Mouse (Mus musculus) fibroblast of lung, adult 2 months (primary cell): ENCODE data around the gene Ddx42.
"Not testable (repeated sequence)": the region's sequence is repeated elsewhere in the genome, so short reads cannot be mapped to it uniquely, and the experiment has no call there.

Experiments
- DNase-seq: peaks from one replicate; pipeline ENCODE4 v3.0.0-alpha.2; 2011; ENCODE audit warnings: low read depth

Gene Ddx42

DNA sequence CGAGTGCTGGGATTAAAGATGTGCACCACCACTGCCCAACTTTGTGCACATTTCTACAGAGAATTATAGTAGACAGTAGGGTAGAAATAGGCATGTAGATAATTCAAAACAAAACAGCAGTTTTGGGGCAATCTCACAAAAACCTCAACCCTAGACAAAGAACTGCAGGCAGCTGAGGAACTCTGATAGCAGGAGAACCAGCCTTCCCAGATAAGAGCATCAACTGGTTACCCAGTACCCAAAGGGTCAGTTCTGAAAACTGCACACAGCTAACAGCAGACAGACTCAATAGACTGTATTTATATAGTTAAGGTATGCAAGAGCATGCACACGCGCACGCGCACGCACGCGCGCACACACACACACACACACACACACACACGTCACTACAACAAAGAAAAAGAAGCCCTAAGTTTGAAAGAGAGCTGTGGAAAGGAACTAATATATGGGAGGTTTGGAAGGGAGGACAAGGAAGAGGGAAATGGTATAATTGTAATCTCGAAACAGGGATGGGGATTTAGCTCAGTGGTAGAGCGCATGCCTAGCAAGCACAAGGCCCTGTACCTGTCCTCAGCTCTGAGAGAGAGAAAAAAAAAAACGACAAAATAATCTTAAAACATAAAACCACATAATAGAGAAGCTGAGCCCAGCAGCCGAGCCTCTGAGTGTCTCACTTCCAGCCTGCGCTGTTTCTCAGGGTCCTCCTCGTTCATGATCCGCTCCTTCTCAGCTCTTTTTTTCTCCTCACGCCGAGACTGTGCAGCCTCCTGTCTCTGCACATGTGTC lies 15.2 kb upstream of the Ddx42 start:
- no peak for DNase-seq

DNA sequence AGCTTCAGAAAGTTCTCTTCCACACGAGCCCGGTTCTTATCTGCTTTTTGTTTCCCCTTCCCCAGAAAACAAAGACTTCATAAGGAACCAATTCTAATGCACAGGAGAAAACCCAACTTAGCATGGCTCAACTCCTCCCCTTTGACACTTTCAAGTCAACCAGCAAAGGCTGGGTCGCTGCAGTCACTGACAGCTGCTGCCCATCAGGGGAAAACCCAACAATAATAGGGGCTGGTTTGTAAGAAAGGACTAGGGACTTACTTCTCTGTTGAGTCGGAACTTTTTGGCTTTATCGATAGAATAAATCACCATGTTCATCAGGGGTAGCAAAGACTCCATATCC lies 14.6 kb upstream of the Ddx42 start, which contains the start of gene Strada:
Gene Strada (minus strand): TSS at position 46 of the 343 bp plus-strand sequence.
- DNase-seq: no peak

DNA sequence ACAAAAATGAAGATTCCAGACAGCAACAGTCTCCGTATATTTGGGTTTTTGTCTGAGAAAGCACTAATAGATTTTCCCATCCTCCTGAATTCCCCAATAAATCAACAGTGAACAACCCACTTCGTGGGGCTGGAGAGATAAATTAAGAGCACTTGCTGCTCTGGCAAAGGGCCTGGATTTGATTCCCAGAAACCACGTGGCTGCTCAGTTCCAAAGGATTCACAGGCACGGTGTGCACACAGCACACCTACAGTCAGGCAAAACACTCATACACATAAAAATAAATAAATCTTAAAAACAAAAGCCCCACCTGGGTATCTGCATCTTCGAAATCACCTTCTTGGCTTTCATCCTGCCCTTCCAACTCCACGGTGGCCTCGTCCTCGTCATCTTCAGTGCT lies 4.0 kb upstream of the Ddx42 start:
- DNase-seq: no peak

DNA sequence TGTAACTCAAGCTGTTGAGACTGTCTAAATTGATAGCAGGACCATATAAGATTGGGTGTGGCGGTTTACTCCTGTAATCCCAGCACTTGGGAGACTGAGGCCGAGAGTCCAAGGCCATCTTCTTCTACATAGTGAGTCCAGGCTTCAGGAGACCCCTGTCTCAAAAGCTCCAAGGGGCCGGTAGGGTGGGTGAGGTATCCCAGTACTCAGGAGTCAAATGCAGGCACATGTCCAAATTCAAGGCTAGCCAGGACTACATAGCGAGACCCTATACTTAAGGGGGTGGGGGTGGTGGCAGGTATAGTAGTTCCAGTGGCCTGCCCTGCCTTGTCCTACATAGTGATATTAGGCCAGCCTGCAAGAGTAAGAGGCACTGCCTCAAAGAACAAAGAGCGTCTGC lies 1.9 kb upstream of the Ddx42 start:
- no peak for DNase-seq

DNA sequence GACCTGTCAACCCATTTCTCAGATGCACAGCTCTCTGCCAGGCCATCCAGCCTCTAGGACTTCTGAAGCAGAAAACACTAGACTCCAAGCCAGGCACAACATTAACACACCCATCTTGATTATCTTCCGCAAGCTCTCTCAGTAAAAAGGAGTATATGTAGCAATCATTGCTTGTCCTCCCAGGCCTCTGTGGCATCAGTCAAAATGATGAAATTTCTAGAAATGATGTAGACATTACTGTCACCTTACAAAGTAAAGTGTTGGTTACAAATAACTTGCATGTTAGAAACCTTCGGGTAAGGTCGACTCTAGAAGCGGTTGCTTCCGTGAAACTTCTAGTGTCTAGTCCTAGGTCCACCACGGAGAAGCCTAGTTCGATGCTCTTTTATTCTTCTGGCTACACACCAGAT lies 1.3 kb upstream of the Ddx42 start:
- no peak for DNase-seq

DNA sequence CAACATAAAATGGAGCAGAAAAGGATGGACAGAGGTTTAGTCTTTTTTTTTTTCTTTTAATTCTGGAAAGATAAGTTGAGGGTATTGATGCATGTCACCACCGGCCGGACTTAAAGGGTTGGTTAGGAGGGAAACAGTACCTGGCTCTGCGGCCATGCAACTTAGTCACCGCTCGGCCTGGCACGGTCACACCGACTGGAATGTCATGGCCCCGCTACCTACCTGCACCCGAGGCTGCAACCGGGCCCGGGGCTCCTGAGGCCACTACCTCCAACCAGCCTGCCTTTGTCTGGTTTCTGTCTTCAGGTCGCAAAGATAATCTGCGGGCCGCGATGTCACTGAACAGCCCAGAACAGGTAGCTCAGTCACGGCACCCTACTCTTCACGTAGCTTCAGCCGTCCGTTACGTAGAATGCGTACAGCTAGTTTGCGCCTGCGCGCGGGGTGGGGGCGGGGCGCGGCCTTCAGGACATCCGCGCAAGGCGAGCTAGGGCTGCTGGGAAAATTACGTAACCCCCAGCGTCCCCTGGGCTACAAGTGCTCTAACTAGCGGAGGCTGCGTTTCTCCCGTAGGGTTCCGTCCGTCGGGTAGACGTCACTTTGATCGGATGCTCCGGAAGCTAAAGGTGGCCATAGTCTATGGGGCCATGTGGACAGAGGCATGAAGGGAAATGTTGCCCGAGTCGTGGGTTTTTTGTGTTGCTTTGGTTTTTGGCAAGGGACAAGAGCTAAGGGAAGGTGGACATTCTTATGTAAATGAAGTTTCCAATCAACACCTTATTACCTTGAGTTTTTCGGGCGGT lies 598 bp upstream of the Ddx42 start, which contains the start of gene Ccdc47:
Gene Ccdc47 (minus strand): TSS at position 418 of the 803 bp plus-strand sequence.
- peak; percentile 97 for DNase-seq

DNA sequence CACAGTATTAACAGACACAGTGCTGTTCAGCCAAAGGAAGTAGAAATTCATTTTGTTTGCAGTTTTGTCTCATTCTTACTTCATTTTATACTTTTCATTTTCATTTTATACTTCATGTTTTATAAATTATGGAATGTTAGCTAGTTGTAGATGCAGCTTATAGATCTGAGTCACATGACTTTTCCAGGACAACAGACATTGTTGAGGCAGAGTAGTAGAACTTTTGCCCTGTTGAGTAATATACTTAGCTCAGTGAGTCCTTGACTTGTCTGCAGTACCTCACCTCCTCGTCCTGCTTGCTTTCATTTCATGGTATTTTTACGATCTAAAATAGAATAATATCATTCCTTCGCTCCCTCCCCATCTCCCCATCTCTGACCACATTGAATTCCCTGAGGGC lies 3.9 kb downstream of the Ddx42 start:
- no peak for DNase-seq

DNA sequence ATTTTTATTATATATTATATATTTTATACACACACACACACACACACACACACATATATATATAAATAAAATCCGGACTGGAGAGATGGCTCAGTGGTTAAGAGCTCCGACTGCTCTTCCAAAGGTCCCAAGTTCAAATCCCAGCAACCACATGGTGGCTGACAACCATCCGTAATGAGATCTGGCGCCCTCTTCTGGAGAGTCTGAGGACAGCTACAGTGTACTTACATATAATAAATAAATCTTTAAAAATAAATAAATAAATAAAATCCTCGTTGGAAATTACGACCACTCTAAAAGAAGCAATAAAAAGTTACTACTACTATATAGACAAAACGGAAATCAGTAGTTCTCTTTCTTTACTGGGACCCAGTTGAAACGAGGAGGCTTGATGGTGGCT lies 17.3 kb downstream of the Ddx42 start:
- DNase-seq: not testable (repeated sequence)

DNA sequence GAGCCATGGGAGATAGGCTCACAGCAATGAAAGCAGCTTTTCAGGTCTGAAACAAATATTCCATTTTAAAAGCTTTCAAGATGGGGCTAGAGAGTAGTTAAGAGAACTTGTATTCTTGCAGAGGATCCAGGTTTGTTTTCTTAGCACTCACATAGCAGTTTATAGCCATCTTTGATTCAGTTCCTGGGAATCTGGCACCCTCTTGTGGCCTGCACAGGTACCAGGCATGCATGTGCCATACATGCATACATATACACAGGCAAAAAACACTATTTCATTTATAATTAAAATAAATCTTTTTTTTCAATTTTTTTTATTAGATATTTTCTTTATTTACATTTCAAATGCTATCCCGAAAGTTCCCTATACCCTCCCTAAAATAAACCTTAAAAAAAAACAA lies 30.1 kb downstream of the Ddx42 start:
- no peak for DNase-seq

DNA sequence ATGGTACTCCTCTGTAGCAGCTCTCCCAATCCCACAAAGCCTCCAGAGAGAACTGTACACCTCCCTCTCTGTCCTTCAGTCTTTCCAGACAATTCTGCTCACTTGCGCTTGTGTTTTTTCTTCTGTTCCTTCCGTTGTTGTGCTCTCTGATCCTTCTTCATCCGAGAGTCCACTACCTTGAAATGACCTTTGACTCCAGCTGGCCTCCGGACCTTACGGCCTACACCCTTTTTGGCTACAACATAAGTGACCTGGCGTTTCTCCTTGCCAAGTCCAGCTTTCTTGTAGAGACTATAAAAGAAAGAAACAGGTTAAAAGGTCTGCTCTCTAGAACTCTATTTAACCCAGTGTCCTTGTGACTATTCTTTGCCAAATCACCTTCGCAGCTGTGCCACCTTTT lies 32.6 kb downstream of the Ddx42 start:
- DNase-seq: no peak

DNA sequence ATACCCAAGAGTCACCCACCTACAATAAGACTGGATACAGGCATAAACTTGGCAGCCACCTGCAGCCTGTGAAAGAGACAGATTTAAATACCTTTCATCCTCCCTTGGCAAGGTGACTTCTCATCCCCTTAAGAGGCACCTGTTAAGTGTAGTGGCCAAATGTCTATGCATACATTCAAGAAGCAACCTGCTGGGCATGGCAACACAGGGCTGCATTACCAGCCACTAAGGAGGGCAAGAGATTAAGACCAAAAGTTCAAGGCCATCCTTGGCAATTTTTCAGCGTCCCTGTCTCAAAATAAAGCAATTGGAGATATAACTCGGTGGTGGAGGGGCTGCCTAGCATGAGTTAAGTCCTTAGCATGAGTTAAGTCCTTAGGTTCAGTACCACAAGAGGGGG lies 38.0 kb downstream of the Ddx42 start:
- DNase-seq: no peak

DNA sequence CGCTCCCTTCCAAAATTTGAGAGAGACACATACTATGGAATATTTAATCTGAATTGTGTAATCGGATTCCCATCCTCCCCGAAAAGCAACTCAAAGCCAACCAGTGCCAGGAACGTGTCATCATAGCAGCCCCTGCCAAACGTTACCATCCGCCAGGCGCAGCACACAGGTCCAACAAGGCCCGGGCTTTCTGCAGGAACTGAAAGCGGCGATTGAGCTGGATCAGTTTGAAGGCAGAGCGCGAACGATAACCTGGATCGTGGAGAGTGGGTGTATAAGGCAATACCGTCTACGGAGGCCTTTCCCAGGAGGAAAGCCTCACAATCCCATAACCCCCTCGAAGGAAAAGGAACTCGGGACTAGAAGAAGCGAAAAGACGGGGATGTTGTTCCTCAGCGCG lies 38.4 kb downstream of the Ddx42 start:
- no peak for DNase-seq

DNA sequence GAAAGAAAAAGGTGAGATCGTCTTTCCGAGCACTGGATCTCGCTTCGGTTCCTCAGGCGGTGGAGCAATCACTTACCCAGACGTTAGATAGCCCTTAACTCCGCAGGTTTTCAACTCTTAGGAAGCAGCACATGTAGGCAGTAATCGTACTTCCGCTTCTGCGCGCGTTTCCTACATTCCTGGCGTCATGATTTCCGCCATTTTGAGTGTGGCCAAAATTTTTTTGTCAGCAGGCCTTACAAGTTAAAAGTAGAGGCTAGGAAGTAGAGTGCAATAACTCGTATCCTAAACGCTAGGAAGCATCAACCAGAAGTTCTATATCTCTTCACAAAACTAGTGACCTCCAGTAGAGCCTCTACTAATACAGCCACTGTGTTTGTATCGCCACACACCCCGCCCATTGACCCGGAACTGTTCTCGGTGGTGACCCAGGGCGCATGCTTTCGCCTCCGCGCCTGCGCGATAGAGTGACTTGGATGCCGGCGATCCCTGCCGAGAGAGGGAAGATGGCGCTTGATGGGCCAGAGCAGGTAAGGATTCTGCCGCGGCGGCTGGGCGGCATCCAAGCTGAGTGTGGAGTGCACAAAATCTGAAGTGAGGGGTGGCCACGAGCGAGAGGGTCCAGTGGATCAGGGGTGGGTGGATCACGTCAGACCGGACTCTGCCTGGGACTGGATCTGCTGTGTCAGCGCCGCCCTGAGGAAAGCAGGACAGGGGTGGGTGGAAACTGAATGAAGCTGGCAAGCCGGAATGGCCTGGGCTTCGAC lies 39.1 kb downstream of the Ddx42 start, which contains the start of the genes Ftsj3 and Psmc5:
Gene Ftsj3 (minus strand): TSS at position 395 of the 767 bp plus-strand sequence.
Gene Psmc5 (plus strand): TSS at position 470 of the 767 bp plus-strand sequence.
- peak; percentile 88 for DNase-seq

DNA sequence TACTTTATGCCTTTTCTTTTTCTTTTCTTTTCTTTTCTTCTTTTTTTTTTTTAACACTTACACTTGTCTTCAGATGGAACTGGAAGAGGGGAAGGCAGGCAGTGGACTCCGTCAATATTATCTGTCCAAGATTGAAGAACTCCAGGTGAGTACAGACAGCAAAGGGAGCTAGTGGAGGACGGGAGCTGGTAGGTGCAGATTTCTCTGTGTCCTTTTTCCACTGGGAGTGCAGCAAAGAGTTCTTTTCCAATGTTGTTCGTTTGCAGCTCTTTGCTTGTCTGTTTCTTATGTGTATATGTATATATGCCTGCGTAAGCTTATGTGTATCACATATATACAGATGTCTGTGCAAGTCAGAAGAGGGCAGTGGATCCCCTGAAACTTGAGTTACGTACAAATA lies 40.0 kb downstream of the Ddx42 start:
- DNase-seq: no peak

DNA sequence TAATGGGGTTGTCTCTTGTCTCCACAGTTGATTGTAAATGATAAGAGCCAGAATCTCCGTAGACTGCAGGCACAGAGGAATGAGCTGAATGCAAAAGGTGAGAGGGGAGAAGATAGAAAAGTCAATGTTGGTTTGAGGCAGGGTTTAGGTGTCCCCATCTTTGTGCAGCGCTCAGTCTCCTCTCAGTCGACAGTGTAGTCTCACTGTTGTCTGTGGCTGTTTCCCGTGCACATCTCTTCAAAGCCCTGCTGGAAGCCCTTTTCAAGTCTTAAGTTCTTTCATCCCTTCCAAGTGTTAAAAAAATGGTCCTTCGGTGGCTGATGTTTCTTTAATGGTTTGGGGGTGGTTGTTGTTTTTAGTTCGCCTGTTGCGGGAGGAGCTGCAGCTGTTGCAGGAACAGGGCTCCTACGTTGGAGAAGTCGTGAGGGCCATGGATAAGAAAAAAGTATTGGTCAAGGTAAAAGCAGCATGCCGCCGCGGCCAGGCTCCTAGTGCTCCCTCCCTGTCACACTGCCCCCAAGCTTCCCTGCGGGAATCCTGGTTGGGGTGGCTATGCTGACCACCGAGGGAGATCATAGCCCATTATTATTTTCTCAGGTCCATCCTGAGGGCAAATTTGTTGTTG lies 44.2 kb downstream of the Ddx42 start:
- no peak for DNase-seq

DNA sequence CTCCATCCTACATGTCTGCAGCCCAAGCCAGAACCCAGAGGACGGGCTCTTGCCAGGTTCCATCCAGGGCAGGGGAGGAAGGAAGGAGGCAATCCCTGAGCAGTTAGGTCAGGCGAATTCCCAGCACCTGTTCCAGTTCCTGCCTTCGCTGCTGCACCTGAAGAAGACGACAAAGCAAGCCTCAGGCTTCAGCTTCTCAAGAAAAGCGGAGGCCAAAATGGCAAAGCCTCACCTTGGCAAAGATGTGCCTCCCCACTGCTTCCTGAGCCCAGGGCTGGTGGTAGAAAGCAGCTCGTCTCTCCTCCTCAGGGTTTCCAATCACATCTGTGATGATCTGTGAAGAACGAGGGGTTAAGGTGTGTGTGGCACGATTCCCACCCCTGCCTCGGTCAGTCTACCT lies 47.2 kb downstream of the Ddx42 start:
- DNase-seq: no peak

DNA sequence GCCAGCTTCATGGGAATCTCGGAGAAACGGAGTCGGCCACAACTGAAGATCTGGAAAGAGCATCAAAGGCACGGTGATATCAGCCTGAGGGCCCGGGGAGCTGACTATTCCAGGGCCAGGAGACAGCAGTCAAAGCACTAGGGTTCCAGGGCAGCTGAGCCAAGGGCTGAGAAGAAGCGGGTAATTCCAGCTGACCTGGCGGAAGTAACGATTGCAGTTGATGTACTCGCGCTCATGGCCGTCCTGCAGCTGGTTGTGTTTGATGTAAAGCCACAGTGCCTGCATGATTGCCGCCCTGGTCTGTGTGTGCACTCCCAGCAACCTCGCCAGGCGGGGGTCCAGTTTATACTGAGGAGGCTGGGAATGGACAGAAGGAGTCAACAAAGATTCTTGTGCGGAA lies 48.3 kb downstream of the Ddx42 start:
- DNase-seq: no peak

DNA sequence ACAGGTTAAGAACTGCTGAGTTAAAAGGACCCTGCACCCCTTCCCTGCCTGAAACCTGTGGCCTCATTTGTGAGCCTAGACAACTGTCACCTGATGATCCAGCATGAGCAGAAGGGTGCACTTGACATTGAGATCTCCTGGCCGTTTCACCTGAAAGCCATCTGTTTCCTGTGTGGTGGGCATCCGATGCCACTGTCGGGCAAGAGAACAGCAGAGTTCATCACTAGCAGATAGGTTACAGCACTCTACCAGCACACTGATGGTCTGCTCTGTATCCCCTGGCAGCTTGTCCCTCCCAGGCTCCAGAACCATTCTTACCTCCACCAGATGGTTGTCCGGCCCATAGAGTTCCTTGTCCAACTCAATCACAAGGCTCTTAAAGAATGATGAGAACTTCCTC lies 48.8 kb downstream of the Ddx42 start:
- no peak for DNase-seq

DNA sequence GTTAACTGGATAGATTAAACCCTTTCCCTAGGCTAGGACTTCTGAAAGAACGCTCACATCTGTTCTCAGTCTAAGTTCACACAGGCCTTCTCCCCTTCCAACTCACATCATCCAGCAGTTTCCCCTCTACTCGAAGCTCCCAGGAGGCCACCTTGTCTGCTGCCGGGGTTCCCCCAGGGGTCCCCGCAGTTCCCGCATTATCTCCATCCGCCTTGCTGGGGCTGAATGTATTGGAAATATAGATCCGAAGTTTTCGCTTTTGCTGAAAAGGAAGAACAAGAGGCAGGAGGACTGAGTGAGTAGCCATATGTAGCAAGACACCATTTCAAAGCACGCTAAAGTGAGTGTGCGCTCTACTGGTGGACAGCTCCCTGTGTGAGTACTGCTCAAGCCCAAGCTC lies 49.7 kb downstream of the Ddx42 start:
- DNase-seq: no peak

DNA sequence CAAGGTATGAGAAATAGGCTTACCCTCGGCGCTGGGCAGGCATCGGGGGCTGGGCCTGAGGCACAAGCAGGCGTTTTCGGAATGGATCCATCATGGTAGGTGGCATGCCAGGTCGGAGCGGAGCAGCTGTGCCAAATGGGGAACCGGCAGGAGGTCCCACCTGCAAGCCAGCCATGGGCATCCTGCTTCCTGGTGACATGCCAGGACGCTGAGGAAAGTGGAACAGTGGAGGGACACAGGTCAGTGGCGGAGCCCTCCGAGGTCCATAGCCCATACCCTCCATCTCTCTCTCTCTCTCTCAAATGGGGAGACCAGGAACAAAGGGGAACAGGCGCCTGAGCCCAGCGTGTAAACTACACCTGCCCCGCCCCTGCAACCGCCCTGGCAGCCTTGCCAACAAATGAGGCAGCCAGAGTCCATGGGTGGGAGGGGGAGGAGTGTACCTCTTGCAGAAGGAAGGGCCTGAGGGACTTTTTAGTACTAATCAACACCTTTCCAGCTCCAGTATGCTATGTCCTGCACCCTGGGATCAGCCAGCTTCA lies 50.7 kb downstream of the Ddx42 start:
- no peak for DNase-seq

DNA sequence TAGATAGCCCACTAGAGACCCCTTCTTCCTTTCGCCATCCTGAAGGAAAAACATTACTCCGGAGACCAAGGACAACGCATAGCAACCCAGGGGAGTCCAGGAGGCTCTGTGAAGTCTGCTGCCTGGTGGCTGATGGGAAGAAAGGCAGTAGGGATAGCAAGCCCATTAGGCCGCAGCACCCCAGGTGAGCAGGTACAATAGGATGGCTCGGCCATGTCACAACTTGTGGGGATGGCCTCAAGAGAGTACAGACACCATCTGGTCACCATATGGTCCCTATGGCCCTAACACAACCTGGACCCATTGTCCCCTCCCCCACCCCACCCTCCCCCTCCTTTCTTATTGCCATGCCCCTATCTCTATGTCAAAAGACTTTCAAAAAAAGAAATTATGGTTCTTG lies 51.1 kb downstream of the Ddx42 start:
- DNase-seq: no peak
